Mouse (Mus musculus) stomach, postnatal 0 days (tissue): ENCODE results near the gene Dlgap1.

Experiments used
- CTCF ChIP-seq: IDR thresholded peaks from 2 replicates; pipeline ENCODE4 v1.5.1; 2016; ENCODE audit warnings: antibody characterized with exemption, low read depth, mild to moderate bottlenecking, moderate library complexity
- EP300 ChIP-seq: optimal IDR thresholded peaks from 2 replicates; pipeline ENCODE3; 2016; ENCODE audit warnings: antibody characterized with exemption

GRCm38 (mm10) chr17:70762001-70762400, 793.1 kb downstream of the Dlgap1 start:
- TF ChIP-seq CTCF (no peak), EP300 (no peak)
